Mouse (Mus musculus): ENCODE results near the gene Abhd5.

GRCm38 (mm10) chr9:122352025-122352392 lies 601 bp downstream of the Abhd5 start:
- TF ChIP-seq CTCF (IDR thresholded peaks at IDR 0.05 in 2 of 3, conservative IDR thresholded peaks at IDR 0.05 in 1 of 3; ENCODE audit: control insufficient read depth in 1 of 3, insufficient read depth in 1 of 3, low read depth in 2 of 3, low read length in 3 of 3, poor library complexity in 1 of 3, severe bottlenecking in 1 of 3) (no peak), POLR2A (IDR thresholded peaks at IDR 0.05; ENCODE audit: control insufficient read depth in 1 of 2, insufficient read depth in 1 of 2, low read depth in 1 of 2, low read length in 2 of 2, poor library complexity in 1 of 2) (no peak), GATA1 (IDR thresholded peaks at IDR 0.05; ENCODE audit: low read depth, low read length) (no peak), POLR2AphosphoS5 (IDR thresholded peaks at IDR 0.05; ENCODE audit: borderline replicate concordance, low read depth, low read length) (no peak), TAL1 (IDR thresholded peaks at IDR 0.05; ENCODE audit: low read length) (no peak), BHLHE40 (IDR thresholded peaks at IDR 0.05; ENCODE audit: borderline replicate concordance, low read depth, low read length) (peak; percentile 17; the same call in 1 of the 2 replicates), SIN3A (IDR thresholded peaks at IDR 0.05; ENCODE audit: low read length) (no peak; the same call in 1 of the 2 replicates), E2F4 (IDR thresholded peaks at IDR 0.05; ENCODE audit: borderline replicate concordance, low read depth, low read length) (no peak), EP300 (IDR thresholded peaks at IDR 0.05; ENCODE audit: low read depth in 1 of 2, low read length in 2 of 2) (no peak; a peak in 1 of 4 replicates)

All from MEL (cell line).